Mouse (Mus musculus): ENCODE data around the gene Cdca7.

- TF ChIP-seq CTCF (IDR thresholded peaks at IDR 0.05; ENCODE audit: control insufficient read depth, insufficient read depth, low read length) (no peak), POLR2A (IDR thresholded peaks at IDR 0.05; ENCODE audit: borderline replicate concordance, control insufficient read depth, low read depth, low read length) (no peak)
Measured at GRCm38 (mm10) chr2:72478921-72479320, 3.0 kb downstream of the Cdca7 start.

All from bone marrow, adult 2 months (tissue).